Mouse (Mus musculus): ENCODE results near the gene Fdxr. TPM values are rescaled to one million over a fixed set of nuclear protein-coding genes. Genes with fewer than 3 reads are reported as not detected.

Gene Fdxr
- total and polyA plus RNA-seq, 2 experiments from 2014 or later = 10.1 to 18.2 TPM

GRCm38 (mm10) chr11:115296471-115297210 is 19.8 kb upstream of the Fdxr start:
- DNase-seq (ENCODE audit: low spot score) (no peak), ATAC-seq (ENCODE audit: insufficient read depth, low read depth) (no peak)
- H3K9me3 ChIP-seq (replicated peaks; ENCODE audit: control insufficient read depth, low read length) = no peaks in the 10 kb centered on the region
- TF ChIP-seq CTCF (IDR thresholded peaks at IDR 0.05; ENCODE audit: low read depth) = no peak
- TF ChIP-seq EP300 (IDR thresholded peaks at IDR 0.05; ENCODE audit: low read depth) = no peak
- peak overlapping the region; percentile 77 for H3K4me2 ChIP-seq (ENCODE audit: low read depth, low read length)
- no peaks in the 10 kb centered on the region for H3K36me3 ChIP-seq (replicated peaks; ENCODE audit: control insufficient read depth, insufficient read depth, low read length)
- H3K27me3 ChIP-seq (ENCODE audit: control insufficient read depth, insufficient read depth, low read length) = peaks cover 14% of the 10 kb centered on the region; the same call in 1 of the 2 replicates
- H3K4me3 ChIP-seq (ENCODE audit: low read depth, low read length) = peak overlapping the region; percentile 50
- peaks cover 6% of the 10 kb centered on the region for H3K4me1 ChIP-seq (ENCODE audit: control insufficient read depth, insufficient read depth)
- no peak overlapping the region for H3K9ac ChIP-seq (replicated peaks; ENCODE audit: low read depth, low read length)
- WGBS = 45% methylated on average over 21 of the region's 21 CpGs
- H3K27ac ChIP-seq (ENCODE audit: low read depth) = no peak overlapping the region

GRCm38 (mm10) chr11:115295939-115296338 is 19.1 kb upstream of the Fdxr start:
- ATAC-seq (ENCODE audit: insufficient read depth, low read depth) (no peak), DNase-seq (ENCODE audit: low spot score) (no peak)
- Histone ChIP-seq H3K36me3 (replicated peaks; ENCODE audit: control insufficient read depth, insufficient read depth, low read length) (no peaks in the 10 kb centered on the region), H3K4me3 (ENCODE audit: low read depth, low read length) (no peak overlapping the region), H3K9ac (replicated peaks; ENCODE audit: low read depth, low read length) (no peak overlapping the region), H3K4me2 (ENCODE audit: low read depth, low read length) (no peak overlapping the region), H3K4me1 (ENCODE audit: control insufficient read depth, insufficient read depth) (peaks cover 11% of the 10 kb centered on the region), H3K9me3 (replicated peaks; ENCODE audit: control insufficient read depth, low read length) (no peaks in the 10 kb centered on the region), H3K27me3 (ENCODE audit: control insufficient read depth, insufficient read depth, low read length) (peaks cover 14% of the 10 kb centered on the region; the same call in 1 of the 2 replicates), H3K27ac (ENCODE audit: low read depth) (no peak overlapping the region)
- WGBS = 85% methylated on average over 11 of the region's 11 CpGs
- TF ChIP-seq EP300 (IDR thresholded peaks at IDR 0.05; ENCODE audit: low read depth) (no peak), CTCF (IDR thresholded peaks at IDR 0.05; ENCODE audit: low read depth) (no peak)

GRCm38 (mm10) chr11:115292631-115293375 is 16.0 kb upstream of the Fdxr start:
- H3K27ac ChIP-seq (ENCODE audit: low read depth) = peak overlapping the region; percentile 25; the same call in 1 of the 2 replicates
- H3K4me1 ChIP-seq (ENCODE audit: control insufficient read depth, insufficient read depth) = peaks cover 17% of the 10 kb centered on the region
- H3K9me3 ChIP-seq (replicated peaks; ENCODE audit: control insufficient read depth, low read length) = no peaks in the 10 kb centered on the region
- TF ChIP-seq CTCF (IDR thresholded peaks at IDR 0.05; ENCODE audit: low read depth) (no peak), EP300 (IDR thresholded peaks at IDR 0.05; ENCODE audit: low read depth) (no peak)
- H3K27me3 ChIP-seq (ENCODE audit: control insufficient read depth, insufficient read depth, low read length) = peaks cover 8% of the 10 kb centered on the region; the same call in 1 of the 2 replicates
- ATAC-seq (ENCODE audit: insufficient read depth, low read depth) (peak; percentile 30; the same call in 1 of the 2 replicates), DNase-seq (ENCODE audit: low spot score) (peak; percentile 38)
- no peak overlapping the region for H3K4me3 ChIP-seq (ENCODE audit: low read depth, low read length)
- H3K4me2 ChIP-seq (ENCODE audit: low read depth, low read length) = no peak overlapping the region
- WGBS = 51% methylated on average over 14 of the region's 14 CpGs
- H3K9ac ChIP-seq (replicated peaks; ENCODE audit: low read depth, low read length) = no peak overlapping the region
- no peaks in the 10 kb centered on the region for H3K36me3 ChIP-seq (replicated peaks; ENCODE audit: control insufficient read depth, insufficient read depth, low read length)

- H3K27ac ChIP-seq (ENCODE audit: low read depth) = no peak overlapping the region
- TF ChIP-seq CTCF (IDR thresholded peaks at IDR 0.05; ENCODE audit: low read depth) = no peak
- TF ChIP-seq EP300 (IDR thresholded peaks at IDR 0.05; ENCODE audit: low read depth) = no peak
These were observed 14.7 kb upstream of the Fdxr start for GRCm38 (mm10) chr11:115291503-115291902.

GRCm38 (mm10) chr11:115290919-115291318 is 14.1 kb upstream of the Fdxr start:
- DNase-seq (ENCODE audit: low spot score) (peak; percentile 61), ATAC-seq (ENCODE audit: insufficient read depth, low read depth) (peak; percentile 54; the same call in 1 of the 2 replicates)
- no peaks in the 10 kb centered on the region for H3K27me3 ChIP-seq (ENCODE audit: control insufficient read depth, insufficient read depth, low read length)
- no peak overlapping the region for H3K4me3 ChIP-seq (ENCODE audit: low read depth, low read length)
- TF ChIP-seq CTCF (IDR thresholded peaks at IDR 0.05; ENCODE audit: low read depth) = no peak
- TF ChIP-seq EP300 (IDR thresholded peaks at IDR 0.05; ENCODE audit: low read depth) = no peak
- H3K9me3 ChIP-seq (replicated peaks; ENCODE audit: control insufficient read depth, low read length) = no peaks in the 10 kb centered on the region
- H3K4me1 ChIP-seq (ENCODE audit: control insufficient read depth, insufficient read depth) = peaks cover 17% of the 10 kb centered on the region
- no peak overlapping the region for H3K9ac ChIP-seq (replicated peaks; ENCODE audit: low read depth, low read length)
- H3K4me2 ChIP-seq (ENCODE audit: low read depth, low read length) = no peak overlapping the region
- peak overlapping the region; percentile 43; the same call in 1 of the 2 replicates for H3K27ac ChIP-seq (ENCODE audit: low read depth)
- no peaks in the 10 kb centered on the region for H3K36me3 ChIP-seq (replicated peaks; ENCODE audit: control insufficient read depth, insufficient read depth, low read length)
- 37% methylated on average over 6 of the region's 6 CpGs for WGBS

More at GRCm38 (mm10) chr11:115291503-115291902, 14.7 kb upstream of the Fdxr start:
- DNase-seq (ENCODE audit: low spot score) (no peak), ATAC-seq (ENCODE audit: insufficient read depth, low read depth) (no peak)
- 84% methylated on average over 10 of the region's 10 CpGs for WGBS
- Histone ChIP-seq H3K36me3 (replicated peaks; ENCODE audit: control insufficient read depth, insufficient read depth, low read length) (no peaks in the 10 kb centered on the region), H3K9ac (replicated peaks; ENCODE audit: low read depth, low read length) (no peak overlapping the region), H3K9me3 (replicated peaks; ENCODE audit: control insufficient read depth, low read length) (no peaks in the 10 kb centered on the region), H3K27me3 (ENCODE audit: control insufficient read depth, insufficient read depth, low read length) (peaks cover 4% of the 10 kb centered on the region; the same call in 1 of the 2 replicates), H3K4me2 (ENCODE audit: low read depth, low read length) (no peak overlapping the region), H3K4me1 (ENCODE audit: control insufficient read depth, insufficient read depth) (peaks cover 17% of the 10 kb centered on the region), H3K4me3 (ENCODE audit: low read depth, low read length) (no peak overlapping the region)
